Mouse (Mus musculus): ENCODE measurements around the gene Cux1.

GRCm38 (mm10) chr5:136215958-136216357 is 351.3 kb downstream of the Cux1 start:
- TF ChIP-seq POLR2A (IDR thresholded peaks at IDR 0.05; ENCODE audit: insufficient read depth, low read depth, low read length) (no peak), CTCF (IDR thresholded peaks at IDR 0.05; ENCODE audit: insufficient read depth, low read depth, low read length) (no peak)

Data from olfactory bulb, adult 2 months (tissue).